Mouse (Mus musculus): Measurements from ENCODE around the gene Lpcat2.

GRCm38 (mm10) chr8:92908448-92908847, 53.3 kb downstream of the Lpcat2 start:
- TF ChIP-seq CTCF (IDR thresholded peaks at IDR 0.05; ENCODE audit: low read depth) (no peak), EP300 (optimal IDR thresholded peaks at IDR 0.05) (no peak)
